Mouse (Mus musculus) lung, postnatal 0 days (tissue): ENCODE measurements at regions not wholly inside any gene's neighbourhood (a gene's known extent, or its start where the extent isn't known, plus 50 kb on each side); places are given as distances from the start of the nearest gene placed in this dataset.

Experiments
- CTCF ChIP-seq: IDR thresholded peaks from 2 replicates; pipeline ENCODE4 v1.5.1; 2016; ENCODE audit warnings: antibody characterized with exemption, mild to moderate bottlenecking
- EP300 ChIP-seq: IDR thresholded peaks from 2 replicates; pipeline ENCODE4 v1.6.1; 2016; ENCODE audit warnings: antibody characterized with exemption, mild to moderate bottlenecking, control low read depth

- TF ChIP-seq CTCF: peak; percentile 18; the same call in 1 of the 2 replicates
- TF ChIP-seq EP300: peak; percentile 59; the same call in 1 of the 2 replicates
Observed at GRCm38 (mm10) chr5:46830797-46831618, 973.6 kb upstream of the Lcorl start.
